Mouse (Mus musculus): ENCODE results near the gene Pgghg. TPM values are rescaled to one million over a fixed set of nuclear protein-coding genes. Genes with fewer than 3 reads are reported as not detected.
A peak's percentile ranks its signal among the peaks of the same experiment; 100 is the strongest.

Gene Pgghg
- polyA plus RNA-seq, 1 experiment from 2014 or later = 25.1 TPM

DNA sequence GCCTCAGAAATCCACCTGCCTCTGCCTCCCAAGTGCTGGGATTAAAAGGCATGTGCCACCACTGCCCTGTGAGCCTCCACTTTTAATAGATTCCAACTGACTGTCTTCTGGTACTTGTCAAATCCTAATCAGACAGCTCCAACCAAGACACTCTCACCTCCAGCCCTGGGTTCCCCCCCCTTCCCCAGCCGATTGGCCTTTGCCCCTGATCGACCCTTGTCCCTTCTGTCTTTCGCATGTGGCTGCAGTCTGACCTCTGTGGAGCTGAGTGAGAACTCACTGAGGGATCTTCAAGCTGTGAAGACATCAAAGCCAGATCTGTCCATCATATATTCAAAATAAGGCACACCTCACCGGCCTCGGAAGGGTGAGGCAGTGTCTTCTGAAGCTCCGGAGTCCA is 14.0 kb upstream of the Pgghg start:
- ATAC-seq (ENCODE audit: insufficient number of reproducible peaks, insufficient read depth, low FRiP score, low TSS enrichment, low read depth) = no peak
- 78% methylated on average over 6 of the region's 6 CpGs for WGBS

GRCm38 (mm10) chr7:140938436-140938835 is 2.8 kb upstream of the Pgghg start:
- peaks cover 37% of the 10 kb centered on the region for H3K4me1 ChIP-seq
- WGBS = 42% methylated on average over 3 of the region's 3 CpGs
- H3K36me3 ChIP-seq = no peaks in the 10 kb centered on the region
- no peak overlapping the region for H3K9ac ChIP-seq
- H3K9me3 ChIP-seq = no peaks in the 10 kb centered on the region
- H3K27me3 ChIP-seq = peaks cover 8% of the 10 kb centered on the region; the same call in 1 of the 2 replicates
- no peak overlapping the region for H3K4me3 ChIP-seq
- no peak overlapping the region for H3K27ac ChIP-seq
- no peak for ATAC-seq (ENCODE audit: insufficient number of reproducible peaks, insufficient read depth, low FRiP score, low TSS enrichment, low read depth)
- H3K4me2 ChIP-seq = no peak overlapping the region

More for the DNA sequence above, 14.0 kb upstream of the Pgghg start:
- Histone ChIP-seq H3K27me3 (peaks cover 34% of the 10 kb centered on the region), H3K4me2 (no peak overlapping the region), H3K4me3 (no peak overlapping the region), H3K36me3 (no peaks in the 10 kb centered on the region), H3K9ac (no peak overlapping the region), H3K4me1 (peaks cover 14% of the 10 kb centered on the region), H3K9me3 (no peaks in the 10 kb centered on the region), H3K27ac (no peak overlapping the region)

DNA sequence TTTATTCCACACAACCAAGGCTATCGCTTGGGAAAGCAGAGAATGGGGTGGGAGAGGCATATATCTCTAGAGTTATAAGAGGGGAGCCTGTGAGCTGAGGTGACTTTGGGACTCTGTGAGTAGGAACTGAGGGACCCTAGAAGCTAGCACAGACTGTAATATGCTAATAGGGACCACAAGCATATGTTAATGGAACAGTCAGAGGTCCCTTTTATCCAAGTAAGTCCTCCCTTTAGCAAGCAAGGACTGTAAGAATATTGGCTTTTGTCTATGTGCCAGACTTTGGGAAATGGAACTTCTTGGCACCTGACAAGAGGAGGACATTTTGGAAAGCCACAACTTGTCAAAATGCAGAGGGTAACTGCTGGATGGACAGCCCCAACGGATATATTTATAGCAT is 2.3 kb upstream of the Pgghg start:
- Histone ChIP-seq H3K4me3 (no peak overlapping the region), H3K36me3 (0 out of 2 replicates have a peak, but pooled peaks cover 2% of the 10 kb centered on the region), H3K9ac (no peak overlapping the region), H3K4me1 (peaks cover 41% of the 10 kb centered on the region), H3K9me3 (no peaks in the 10 kb centered on the region), H3K27ac (peak overlapping the region; percentile 84; the same call in 1 of the 2 replicates), H3K4me2 (peak overlapping the region; percentile 44; the same call in 1 of the 2 replicates), H3K27me3 (peaks cover 8% of the 10 kb centered on the region; the same call in 1 of the 2 replicates)
- ATAC-seq (ENCODE audit: insufficient number of reproducible peaks, insufficient read depth, low FRiP score, low TSS enrichment, low read depth) = no peak
- 23% methylated on average over 2 of the region's 2 CpGs for WGBS

DNA sequence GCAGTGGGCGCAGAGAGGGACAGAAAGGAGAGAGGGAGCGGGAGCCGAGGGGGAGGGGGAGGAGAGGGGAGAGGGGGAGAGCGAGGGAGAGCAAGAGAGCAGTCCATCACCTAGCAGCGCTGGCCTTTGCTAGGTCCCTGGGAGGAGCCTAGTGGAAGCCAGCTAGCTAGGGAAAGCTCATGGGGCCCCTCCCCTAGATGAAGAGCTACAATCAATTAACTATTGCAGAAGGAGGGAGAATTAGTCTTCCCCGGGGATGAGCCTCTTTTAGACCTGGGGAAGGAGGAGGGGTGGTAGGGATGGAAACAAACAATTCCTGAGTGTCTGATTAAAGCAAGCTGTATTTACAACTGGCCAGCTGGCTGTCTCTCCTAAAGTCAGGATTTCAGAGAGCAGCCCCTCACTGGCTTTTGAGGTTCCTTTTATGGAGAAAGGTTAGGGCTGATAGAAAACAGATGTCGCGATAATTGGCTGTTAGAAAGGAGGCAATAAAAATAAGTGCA is 1.5 kb upstream of the Pgghg start:
- Histone ChIP-seq H3K4me3 (no peak overlapping the region), H3K9me3 (no peaks in the 10 kb centered on the region), H3K9ac (peak overlapping the region; percentile 54; the same call in 1 of the 2 replicates), H3K27ac (peak overlapping the region; percentile 84), H3K4me1 (peaks cover 41% of the 10 kb centered on the region), H3K27me3 (peaks cover 8% of the 10 kb centered on the region; the same call in 1 of the 2 replicates), H3K4me2 (peak overlapping the region; percentile 44), H3K36me3 (peaks cover 8% of the 10 kb centered on the region)
- 3% methylated on average over 8 of the region's 8 CpGs for WGBS
- no peak for ATAC-seq (ENCODE audit: insufficient number of reproducible peaks, insufficient read depth, low FRiP score, low TSS enrichment, low read depth)

GRCm38 (mm10) chr7:140942341-140942740 is 1.1 kb downstream of the Pgghg start:
- peak overlapping the region; percentile 94 for H3K27ac ChIP-seq
- peak overlapping the region; percentile 75 for H3K4me2 ChIP-seq
- H3K9me3 ChIP-seq = no peaks in the 10 kb centered on the region
- peaks cover 34% of the 10 kb centered on the region for H3K36me3 ChIP-seq
- no peak for ATAC-seq (ENCODE audit: insufficient number of reproducible peaks, insufficient read depth, low FRiP score, low TSS enrichment, low read depth)
- 58% methylated on average over 9 of the region's 9 CpGs for WGBS
- H3K9ac ChIP-seq = peak overlapping the region; percentile 87
- H3K27me3 ChIP-seq = no peaks in the 10 kb centered on the region
- peak overlapping the region; percentile 57 for H3K4me3 ChIP-seq
- H3K4me1 ChIP-seq = peaks cover 41% of the 10 kb centered on the region

- Histone ChIP-seq H3K9me3 (no peaks in the 10 kb centered on the region), H3K4me3 (no peak overlapping the region), H3K36me3 (peaks cover 39% of the 10 kb centered on the region), H3K27ac (peak overlapping the region; percentile 94), H3K4me2 (peak overlapping the region; percentile 75), H3K9ac (peak overlapping the region; percentile 0; the same call in 1 of the 2 replicates), H3K27me3 (no peaks in the 10 kb centered on the region), H3K4me1 (peaks cover 41% of the 10 kb centered on the region)
- WGBS = 90% methylated on average over 10 of the region's 10 CpGs
- no peak for ATAC-seq (ENCODE audit: insufficient number of reproducible peaks, insufficient read depth, low FRiP score, low TSS enrichment, low read depth)
Observed at GRCm38 (mm10) chr7:140942811-140943210, 1.6 kb downstream of the Pgghg start.

DNA sequence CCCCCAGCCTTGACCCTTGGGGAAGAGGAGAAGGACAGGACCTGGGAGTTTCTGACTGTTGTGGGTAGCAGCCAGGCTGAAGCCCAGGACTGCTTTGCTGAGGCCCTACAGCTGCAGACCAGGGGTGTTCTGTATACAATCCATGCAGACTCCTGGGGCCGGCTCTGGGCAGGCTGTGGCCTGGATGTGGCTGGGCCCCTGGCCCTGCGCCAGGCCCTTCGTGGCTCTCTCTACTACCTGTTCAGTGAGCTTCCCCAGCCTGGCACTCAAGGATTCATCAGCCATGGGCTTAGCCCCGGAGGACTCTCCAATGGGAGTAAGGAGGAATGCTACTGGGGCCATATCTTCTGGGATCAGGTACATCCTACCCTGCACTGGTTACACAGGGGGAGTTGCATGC is 2.2 kb downstream of the Pgghg start:
- 84% methylated on average over 4 of the region's 4 CpGs for WGBS
- Histone ChIP-seq H3K9ac (peak overlapping the region; percentile 0; the same call in 1 of the 2 replicates), H3K4me3 (no peak overlapping the region), H3K27ac (peak overlapping the region; percentile 94; the same call in 1 of the 2 replicates), H3K4me1 (peaks cover 41% of the 10 kb centered on the region), H3K27me3 (no peaks in the 10 kb centered on the region), H3K9me3 (no peaks in the 10 kb centered on the region), H3K36me3 (peaks cover 44% of the 10 kb centered on the region), H3K4me2 (no peak overlapping the region)
- ATAC-seq (ENCODE audit: insufficient number of reproducible peaks, insufficient read depth, low FRiP score, low TSS enrichment, low read depth) = no peak

DNA sequence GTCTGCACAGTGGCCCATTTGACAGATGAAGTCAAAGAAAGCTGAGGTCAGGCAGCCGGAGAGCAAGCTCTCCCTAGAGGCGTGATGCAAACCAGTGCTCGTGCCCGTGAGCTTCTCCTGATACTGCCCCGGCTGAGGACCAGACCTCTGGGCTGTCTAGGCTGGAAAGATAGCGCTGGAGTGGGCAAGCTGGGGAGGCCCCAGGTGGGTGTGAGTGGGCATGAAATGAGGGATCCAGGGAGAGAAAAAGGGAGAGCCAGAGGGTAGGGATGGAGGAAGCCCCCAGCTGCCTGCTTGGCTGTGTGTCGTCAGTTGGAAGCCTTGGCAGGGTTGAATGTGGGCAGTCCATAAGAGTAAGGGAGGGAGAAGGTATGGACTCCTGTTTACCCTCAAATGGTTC is 3.0 kb downstream of the Pgghg start:
- 91% methylated on average over 7 of the region's 7 CpGs for WGBS
- no peak overlapping the region for H3K9ac ChIP-seq

DNA sequence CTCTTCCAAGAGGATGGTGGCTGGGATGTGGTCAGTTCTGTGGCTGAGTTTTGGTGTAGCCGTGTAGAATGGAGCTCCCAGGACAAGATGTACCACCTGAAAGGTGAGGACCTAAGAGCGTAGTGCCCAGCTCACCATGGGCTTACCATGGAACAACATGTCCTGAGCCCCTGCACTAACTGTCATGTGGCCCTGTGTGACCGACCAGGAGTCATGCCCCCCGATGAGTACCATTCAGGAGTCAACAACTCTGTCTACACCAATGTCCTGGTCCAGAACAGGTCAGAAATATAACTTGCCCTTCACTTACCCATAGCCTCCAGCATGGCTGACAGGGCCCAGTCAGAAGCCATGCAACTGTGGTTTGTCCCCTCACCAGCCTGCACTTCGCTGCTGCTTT is 4.1 kb downstream of the Pgghg start:
- H3K27me3 ChIP-seq = no peaks in the 10 kb centered on the region
- H3K4me3 ChIP-seq = no peak overlapping the region
- H3K9me3 ChIP-seq = no peaks in the 10 kb centered on the region
- H3K4me1 ChIP-seq = peaks cover 30% of the 10 kb centered on the region
- no peak for ATAC-seq (ENCODE audit: insufficient number of reproducible peaks, insufficient read depth, low FRiP score, low TSS enrichment, low read depth)
- H3K27ac ChIP-seq = no peak overlapping the region
- WGBS = 96% methylated on average over 5 of the region's 5 CpGs
- no peak overlapping the region for H3K9ac ChIP-seq
- H3K4me2 ChIP-seq = no peak overlapping the region
- H3K36me3 ChIP-seq = peaks cover 63% of the 10 kb centered on the region

More for the DNA sequence above, 3.0 kb downstream of the Pgghg start:
- H3K4me1 ChIP-seq = peaks cover 37% of the 10 kb centered on the region
- peaks cover 53% of the 10 kb centered on the region for H3K36me3 ChIP-seq
- no peaks in the 10 kb centered on the region for H3K27me3 ChIP-seq
- H3K4me3 ChIP-seq = no peak overlapping the region
- no peak overlapping the region for H3K27ac ChIP-seq
- H3K4me2 ChIP-seq = no peak overlapping the region
- ATAC-seq (ENCODE audit: insufficient number of reproducible peaks, insufficient read depth, low FRiP score, low TSS enrichment, low read depth) = no peak
- H3K9me3 ChIP-seq = no peaks in the 10 kb centered on the region

- no peaks in the 10 kb centered on the region for H3K27me3 ChIP-seq
- no peak overlapping the region for H3K4me3 ChIP-seq
- WGBS = 88% methylated on average over 10 of the region's 10 CpGs
- 0 out of 2 replicates have a peak overlapping the region, but pooled peaks have one; percentile 16 for H3K27ac ChIP-seq
- H3K36me3 ChIP-seq = peaks cover 68% of the 10 kb centered on the region
- H3K4me2 ChIP-seq = no peak overlapping the region
- no peaks in the 10 kb centered on the region for H3K9me3 ChIP-seq
- ATAC-seq (ENCODE audit: insufficient number of reproducible peaks, insufficient read depth, low FRiP score, low TSS enrichment, low read depth) = no peak
- peaks cover 31% of the 10 kb centered on the region for H3K4me1 ChIP-seq
- no peak overlapping the region for H3K9ac ChIP-seq
Observed at GRCm38 (mm10) chr7:140946311-140946710, 5.1 kb downstream of the Pgghg start.

DNA sequence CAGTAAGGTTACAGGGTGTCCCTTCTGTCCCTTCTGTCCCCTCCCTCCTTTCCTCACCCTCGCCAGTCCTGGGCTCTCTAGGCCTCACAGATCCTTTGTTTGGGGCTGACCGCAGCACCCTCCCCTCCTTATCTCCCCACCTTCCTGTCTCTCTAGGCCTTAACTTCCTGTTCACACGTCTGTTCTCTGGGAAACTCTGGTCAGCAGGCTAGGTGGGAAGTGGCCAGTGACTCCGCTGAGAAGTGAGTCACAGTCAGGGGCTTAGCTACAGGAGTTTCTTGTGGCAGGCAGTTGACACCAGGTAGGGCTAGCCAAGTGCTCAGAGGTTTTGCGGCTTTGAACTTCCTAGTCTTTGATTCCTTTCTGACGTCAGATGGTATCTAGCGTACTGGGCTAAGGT is 5.8 kb downstream of the Pgghg start:
- H3K4me3 ChIP-seq = no peak overlapping the region
- ATAC-seq (ENCODE audit: insufficient number of reproducible peaks, insufficient read depth, low FRiP score, low TSS enrichment, low read depth) = no peak
- no peak overlapping the region for H3K4me2 ChIP-seq
- H3K36me3 ChIP-seq = peaks cover 72% of the 10 kb centered on the region
- WGBS = 68% methylated on average over 7 of the region's 7 CpGs
- no peak overlapping the region for H3K9ac ChIP-seq
- peaks cover 38% of the 10 kb centered on the region for H3K4me1 ChIP-seq
- no peaks in the 10 kb centered on the region for H3K27me3 ChIP-seq
- H3K27ac ChIP-seq = peak overlapping the region; percentile 16; the same call in 1 of the 2 replicates
- no peaks in the 10 kb centered on the region for H3K9me3 ChIP-seq

DNA sequence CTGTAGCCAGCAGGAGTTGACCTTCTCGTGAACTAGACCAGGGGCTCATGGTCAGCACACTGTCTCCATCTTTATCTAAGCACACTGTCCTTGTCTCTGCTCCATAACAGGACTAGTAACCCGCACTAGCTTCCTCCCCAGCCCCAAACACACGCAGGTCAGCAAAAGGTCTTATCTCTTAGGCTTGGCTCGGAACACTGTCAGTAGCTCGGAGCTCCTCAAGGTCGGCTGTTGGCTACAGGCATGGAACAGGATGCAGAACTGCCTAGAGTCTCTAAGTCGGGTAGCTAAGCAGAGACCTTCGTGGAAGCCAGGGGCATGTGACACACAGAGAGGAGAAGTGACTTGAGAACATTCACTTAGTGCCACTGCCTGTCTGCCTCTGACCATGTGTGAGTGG is 7.0 kb downstream of the Pgghg start:
- peaks cover 79% of the 10 kb centered on the region for H3K36me3 ChIP-seq

More for the DNA sequence above, 7.0 kb downstream of the Pgghg start:
- H3K9me3 ChIP-seq = no peaks in the 10 kb centered on the region
- no peak overlapping the region for H3K4me2 ChIP-seq
- 0 out of 2 replicates have a peak overlapping the region, but pooled peaks have one; percentile 14 for H3K27ac ChIP-seq
- WGBS = 90% methylated on average over 8 of the region's 8 CpGs
- no peak overlapping the region for H3K4me3 ChIP-seq
- peaks cover 38% of the 10 kb centered on the region for H3K4me1 ChIP-seq
- H3K9ac ChIP-seq = no peak overlapping the region
- no peak for ATAC-seq (ENCODE audit: insufficient number of reproducible peaks, insufficient read depth, low FRiP score, low TSS enrichment, low read depth)
- H3K27me3 ChIP-seq = no peaks in the 10 kb centered on the region

Data from embryonic facial prominence, embryonic 13.5 days (tissue).